In genomic region chr5:77469236-77469766, GRCm38 (mm10) we compare ENCODE assay signal across 10 mouse cellular contexts.
"Had no signal": no experiment of that assay in that cellular context is flagged by ENCODE, and none has a peak within 500 bp of the region (broad histone marks: within the 10 kb centered on the region; RNA-seq: fewer than 3 reads in every experiment).

No protein-coding gene starts in this region.

- H3K4me1 ChIP-seq: midbrain, embryonic 15.5 days; neural tube, embryonic 12.5 days had no signal

- H3K36me3 ChIP-seq: limb, embryonic 13.5 days; midbrain, embryonic 15.5 days; neural tube, embryonic 12.5 days had no signal

- ATAC-seq: hindbrain, embryonic 16.5 days; intestine, postnatal 0 days; lung, postnatal 0 days; midbrain, embryonic 15.5 days had no signal

- H3K27ac ChIP-seq: layer of hippocampus, adult 2 months; limb, embryonic 13.5 days; liver, embryonic 14.5 days; midbrain, embryonic 15.5 days; neural tube, embryonic 12.5 days had no signal

- H3K4me2 ChIP-seq: limb, embryonic 13.5 days; midbrain, embryonic 11.5 days; midbrain, embryonic 15.5 days; neural tube, embryonic 12.5 days had no signal

- H3K9me3 ChIP-seq: limb, embryonic 13.5 days; midbrain, embryonic 15.5 days; neural tube, embryonic 12.5 days had no signal

- H3K4me3 ChIP-seq: layer of hippocampus, adult 2 months; limb, embryonic 13.5 days; midbrain, embryonic 15.5 days; neural tube, embryonic 12.5 days had no signal

- H3K9ac ChIP-seq: limb, embryonic 13.5 days; liver, embryonic 14.5 days; midbrain, embryonic 15.5 days; neural tube, embryonic 12.5 days had no signal

- DNase-seq: retina, postnatal 1 day had no signal

- H3K27me3 ChIP-seq: limb, embryonic 13.5 days; midbrain, embryonic 15.5 days; neural tube, embryonic 12.5 days had no signal
